Mouse (Mus musculus): ENCODE results near the gene Syt6.
"Not testable (repeated sequence)": the region's sequence is repeated elsewhere in the genome, so short reads cannot be mapped to it uniquely, and the experiment has no call there.

The Syt6 gene

DNA sequence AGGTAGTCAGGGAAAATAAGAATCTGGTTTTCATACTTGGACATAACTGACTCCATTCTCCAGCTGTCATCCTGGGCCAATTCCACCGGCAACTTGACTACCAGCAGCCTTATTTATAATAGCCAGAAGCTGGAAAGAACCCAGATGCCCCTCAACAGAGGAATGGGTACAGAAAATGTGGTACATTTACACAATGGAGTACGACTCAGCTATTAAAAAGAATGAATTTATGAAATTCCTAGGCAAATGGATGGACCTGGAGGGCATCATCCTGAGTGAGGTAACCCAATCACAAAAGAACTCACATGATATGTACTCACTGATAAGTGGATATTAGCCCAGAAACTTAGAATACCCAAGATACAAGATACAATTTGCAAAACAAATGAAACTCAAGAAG lies 70.9 kb downstream of the Syt6 start, which contains the start of gene Atg4a-ps:
Gene Atg4a-ps, minus strand, starts transcription at position 101 of the 400 bp plus-strand sequence.
- DNase-seq (ENCODE audit: extremely low read depth, insufficient read length, low spot score): not testable (repeated sequence)

DNA sequence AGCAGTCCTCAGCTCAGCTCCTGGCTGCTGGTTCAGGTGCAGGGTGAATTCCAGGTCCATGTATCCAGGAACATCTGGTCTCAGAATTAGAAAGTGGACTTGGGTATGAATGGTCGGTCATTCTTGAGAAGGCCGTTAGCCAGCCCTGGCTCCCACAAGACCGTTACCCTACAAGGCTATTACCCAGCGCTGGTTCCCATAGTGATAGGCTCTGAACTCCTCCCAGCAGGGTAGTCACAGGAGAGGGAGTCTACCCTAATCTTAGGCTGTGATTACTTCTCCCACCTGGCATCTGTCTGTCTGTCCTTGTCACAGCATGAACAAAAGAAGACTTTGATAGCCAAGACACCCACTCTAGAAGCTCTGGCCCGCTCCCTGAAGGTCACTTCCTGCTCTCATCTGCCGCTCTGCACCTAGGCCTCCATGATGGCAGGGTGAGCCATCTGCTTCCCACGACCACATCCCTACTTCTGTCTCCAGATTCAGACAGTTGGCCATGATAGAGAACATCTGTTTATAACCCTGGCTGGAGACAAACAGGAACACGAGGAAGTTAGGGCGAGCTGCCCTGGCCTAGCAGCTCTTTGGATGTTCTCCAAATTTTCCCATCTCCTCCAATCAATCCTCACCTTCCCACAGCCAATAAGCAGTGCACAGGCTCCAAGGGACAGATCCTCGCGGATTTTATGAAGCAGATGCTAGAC lies 72.3 kb downstream of the Syt6 start:
- DNase-seq (ENCODE audit: extremely low read depth, insufficient read length, low spot score): no peak

DNA sequence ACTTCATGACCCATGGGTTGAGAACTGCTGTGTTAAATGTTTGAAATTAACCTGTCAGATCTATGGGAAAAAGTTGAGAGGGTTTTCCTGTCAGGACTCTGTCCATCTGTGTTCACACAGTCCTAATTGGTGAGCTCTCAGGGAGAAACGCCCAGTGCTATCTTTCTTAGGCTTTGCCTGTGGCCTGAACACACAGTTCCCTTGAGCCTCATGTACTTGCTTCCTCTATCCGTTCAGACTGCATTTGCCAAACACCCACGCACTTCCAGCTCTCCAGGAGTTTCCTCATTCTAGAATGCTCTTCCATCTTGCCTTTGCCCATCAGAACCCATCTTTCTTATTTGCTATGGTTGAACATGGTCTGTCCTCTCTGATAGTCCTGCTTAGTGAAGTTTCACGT lies 73.5 kb downstream of the Syt6 start:
- no peak for DNase-seq (ENCODE audit: extremely low read depth, insufficient read length, low spot score)

DNA sequence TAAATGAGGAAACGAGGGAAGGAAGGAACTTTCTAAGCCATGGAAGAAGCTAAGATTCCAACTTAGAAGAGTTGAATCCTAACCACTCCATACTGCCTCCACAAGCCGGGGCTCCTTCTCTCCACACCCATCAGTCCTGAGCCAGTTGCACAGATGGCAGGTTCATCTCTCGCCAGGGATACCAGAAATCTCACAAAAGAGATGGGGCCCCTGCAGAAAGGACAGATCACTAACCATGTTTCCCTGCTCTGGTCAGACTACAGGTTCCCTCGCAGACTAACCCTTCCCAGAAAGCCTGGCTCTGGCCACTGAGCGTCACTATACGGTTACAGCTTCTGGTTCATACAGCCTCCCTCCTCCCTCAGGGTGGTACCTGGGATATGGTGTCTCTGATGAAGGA lies 74.7 kb downstream of the Syt6 start:
- no peak for DNase-seq (ENCODE audit: extremely low read depth, insufficient read length, low spot score)

DNA sequence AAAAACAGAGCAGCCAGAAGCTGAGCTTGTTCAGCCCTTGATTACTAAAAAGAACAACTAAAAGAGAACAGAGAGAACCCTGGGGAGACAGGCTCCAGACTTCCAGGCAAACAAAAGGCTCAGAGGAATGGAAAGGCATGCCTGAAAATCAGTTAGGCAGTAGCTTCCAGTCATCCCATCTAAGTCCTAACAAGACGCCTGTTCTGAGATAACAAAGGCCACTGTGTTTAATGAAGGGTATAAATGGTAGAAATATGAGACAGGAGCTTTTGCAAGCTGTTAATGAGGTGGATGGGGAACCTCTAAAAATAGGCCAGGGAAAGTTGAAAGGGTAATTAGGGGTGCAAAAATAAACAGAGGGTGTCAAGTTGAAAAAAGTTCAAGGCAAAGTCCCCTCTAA lies 75.4 kb downstream of the Syt6 start:
- no peak for DNase-seq (ENCODE audit: extremely low read depth, insufficient read length, low spot score)

DNA sequence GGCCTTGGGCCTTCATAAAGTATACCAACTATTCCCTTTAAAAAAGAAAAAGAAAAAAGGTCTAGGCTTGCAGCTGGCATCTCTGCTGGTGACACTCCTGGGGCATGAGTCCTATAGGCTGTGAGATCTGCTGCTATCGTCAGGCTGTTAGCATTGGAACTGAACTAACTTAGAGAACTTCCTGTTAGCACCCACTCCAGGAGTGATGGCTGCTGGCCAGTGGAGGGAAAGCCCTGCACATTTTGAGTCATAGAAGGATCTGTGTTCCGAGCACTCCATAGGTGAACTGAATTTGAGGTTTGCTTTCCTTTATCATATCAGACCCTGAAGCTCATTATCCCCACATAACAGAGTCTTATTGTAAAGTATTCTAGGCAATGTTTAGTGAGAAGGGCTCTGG lies 85.0 kb downstream of the Syt6 start:
- no peak for DNase-seq (ENCODE audit: extremely low read depth, insufficient read length, low spot score)

DNA sequence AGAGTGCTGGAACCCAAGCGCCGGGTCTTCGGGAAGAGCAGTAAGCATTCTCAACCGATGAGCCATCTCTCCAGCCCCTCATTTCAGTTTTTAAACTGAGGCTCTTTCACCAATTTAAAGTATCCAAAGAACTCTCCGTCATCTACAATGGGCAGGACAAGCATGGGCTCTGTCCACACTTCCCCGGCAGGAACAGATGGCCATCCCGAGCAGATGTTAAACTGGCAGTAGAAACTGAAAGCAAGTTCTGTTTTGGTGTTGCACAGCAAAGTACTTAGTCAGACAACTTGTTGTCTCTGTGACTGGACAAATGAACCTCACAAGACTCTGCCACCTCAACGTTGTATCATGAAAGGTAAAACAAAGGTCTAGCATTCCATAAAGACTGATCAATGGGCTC lies 86.7 kb downstream of the Syt6 start:
- no peak for DNase-seq (ENCODE audit: extremely low read depth, insufficient read length, low spot score)

DNA sequence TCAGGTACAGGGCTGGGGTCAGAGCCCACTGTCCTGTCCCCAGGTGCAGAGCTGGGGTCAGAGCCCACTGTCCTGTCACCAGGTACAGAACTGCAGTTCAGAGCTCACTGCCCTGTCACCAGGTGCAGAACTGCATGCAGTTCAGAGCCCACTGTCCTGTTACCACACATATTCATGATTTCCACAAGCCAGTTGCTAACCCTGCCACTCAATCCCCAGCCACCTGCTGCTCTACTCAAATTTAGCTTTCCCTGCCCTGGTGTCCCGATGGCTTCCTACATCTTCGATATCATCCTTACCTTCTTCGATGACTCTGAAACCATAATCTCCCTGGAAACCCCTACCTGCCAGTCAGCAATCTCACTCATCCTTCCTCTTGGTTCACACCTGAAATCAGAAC lies 88.4 kb downstream of the Syt6 start:
- no peak for DNase-seq (ENCODE audit: extremely low read depth, insufficient read length, low spot score)

DNA sequence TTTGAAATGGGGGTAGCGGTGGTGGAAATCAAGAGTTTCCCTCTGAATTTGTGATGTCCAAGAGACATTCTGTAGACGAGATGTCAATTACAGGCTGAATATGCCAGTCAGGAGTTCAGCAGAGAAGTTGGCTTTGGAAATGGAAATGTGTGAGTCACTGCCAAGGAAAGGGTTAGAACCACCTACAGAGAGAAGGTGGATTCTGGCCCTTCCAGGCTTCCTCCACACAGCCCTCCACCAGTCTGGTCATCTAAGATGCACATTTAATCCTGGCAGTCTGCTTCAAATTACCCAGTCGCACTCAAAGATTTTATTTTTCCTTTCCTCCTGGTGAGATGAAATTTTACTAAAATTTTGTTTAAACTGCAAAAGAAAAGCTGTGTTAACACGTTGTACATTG lies 97.1 kb downstream of the Syt6 start:
- no peak for DNase-seq (ENCODE audit: extremely low read depth, insufficient read length, low spot score)

DNA sequence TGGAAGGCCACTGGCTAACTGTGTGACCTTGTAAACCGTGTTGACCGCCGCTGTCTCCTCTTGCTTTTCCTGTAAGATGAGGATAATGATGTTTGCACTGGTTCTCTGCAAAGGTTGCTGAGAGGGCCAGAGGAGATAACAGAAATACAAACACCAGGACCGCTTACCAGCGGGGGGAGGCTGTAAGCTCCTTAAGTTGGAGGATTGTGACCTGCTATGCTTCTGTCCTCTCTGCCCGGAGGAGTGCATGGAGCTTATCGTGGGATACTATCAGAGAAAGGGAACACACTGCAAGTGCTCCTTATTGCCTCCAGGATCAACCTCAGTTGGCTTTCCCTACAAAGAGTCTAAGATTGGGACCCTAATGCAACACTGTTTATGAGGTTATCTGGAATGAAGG lies 97.7 kb downstream of the Syt6 start:
- no peak for DNase-seq (ENCODE audit: extremely low read depth, insufficient read length, low spot score)

DNA sequence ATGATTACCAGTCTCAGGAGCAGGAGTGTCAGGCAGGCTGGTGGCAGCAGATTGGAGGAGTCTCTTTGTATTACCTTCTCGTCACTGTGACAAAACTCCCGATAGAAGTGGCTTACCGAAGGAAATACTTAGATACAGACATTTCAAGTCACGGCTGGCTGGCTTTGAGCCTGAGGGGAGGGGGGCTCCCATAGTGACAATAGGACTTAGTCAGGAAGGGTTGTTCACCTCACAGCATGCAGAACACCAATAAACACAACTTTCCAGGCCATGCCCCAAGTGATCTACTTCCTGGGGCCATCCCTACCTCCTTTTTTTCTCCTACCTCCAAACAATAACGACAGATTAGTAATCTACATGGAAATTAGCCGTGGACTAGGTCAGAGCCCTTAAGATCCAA lies 103.8 kb downstream of the Syt6 start:
- DNase-seq (ENCODE audit: extremely low read depth, insufficient read length, low spot score): no peak

DNA sequence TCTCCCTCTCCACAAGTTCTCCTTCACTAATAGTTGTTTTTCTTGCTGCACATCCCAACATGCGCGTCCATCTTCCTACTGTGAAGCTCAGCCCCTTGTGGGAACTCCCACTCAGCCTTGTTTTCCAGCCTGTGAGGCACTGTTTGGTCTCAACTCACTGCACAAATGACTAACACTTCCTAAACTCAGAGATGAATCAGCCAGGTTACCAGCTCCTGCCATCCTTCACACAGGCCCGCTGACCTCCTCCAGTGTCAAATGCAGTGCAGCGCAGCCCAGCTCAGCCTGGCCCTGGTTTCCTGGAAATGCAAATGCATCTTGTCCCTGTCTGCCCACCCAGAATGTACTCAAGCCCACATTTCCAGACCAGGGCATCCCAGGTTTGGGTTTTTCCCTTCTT lies 107.4 kb downstream of the Syt6 start:
- DNase-seq (ENCODE audit: extremely low read depth, insufficient read length, low spot score): peak; percentile 76

DNA sequence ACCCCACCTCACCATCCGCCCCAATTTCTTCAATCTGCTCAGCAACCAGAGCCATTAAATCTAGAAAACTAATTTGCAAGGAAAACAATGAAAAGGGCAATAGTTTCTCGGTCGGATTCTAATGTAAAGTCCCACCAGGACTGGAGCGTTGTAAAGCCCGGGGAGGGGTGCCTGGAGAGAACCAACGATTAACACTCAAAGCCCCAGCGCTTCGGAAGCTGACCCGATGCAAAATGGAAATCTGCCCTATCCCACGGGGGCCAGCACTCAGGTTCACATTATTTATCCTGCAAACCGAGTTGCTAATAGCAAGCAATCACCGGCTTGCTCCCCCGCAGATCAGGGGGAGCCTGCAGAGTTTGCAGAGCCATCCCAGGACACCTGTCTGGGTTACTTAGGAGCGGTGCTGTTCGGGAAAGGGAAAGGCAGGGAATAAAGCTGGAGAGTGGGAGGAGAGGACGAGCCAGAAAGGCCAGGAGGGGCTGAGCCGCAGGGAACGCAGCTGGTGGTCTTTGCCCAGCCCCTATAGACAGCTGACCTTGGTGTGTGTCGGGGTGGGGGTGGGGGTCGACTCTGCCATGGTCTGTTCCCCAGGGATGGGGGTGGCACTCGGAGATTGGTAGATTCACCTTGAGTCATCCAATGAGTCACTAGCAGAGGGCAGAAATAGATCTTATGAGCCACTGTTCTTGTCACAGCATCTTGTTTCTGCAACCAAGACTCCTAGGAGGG lies 108.4 kb downstream of the Syt6 start:
- DNase-seq (ENCODE audit: extremely low read depth, insufficient read length, low spot score): peak; percentile 92

DNA sequence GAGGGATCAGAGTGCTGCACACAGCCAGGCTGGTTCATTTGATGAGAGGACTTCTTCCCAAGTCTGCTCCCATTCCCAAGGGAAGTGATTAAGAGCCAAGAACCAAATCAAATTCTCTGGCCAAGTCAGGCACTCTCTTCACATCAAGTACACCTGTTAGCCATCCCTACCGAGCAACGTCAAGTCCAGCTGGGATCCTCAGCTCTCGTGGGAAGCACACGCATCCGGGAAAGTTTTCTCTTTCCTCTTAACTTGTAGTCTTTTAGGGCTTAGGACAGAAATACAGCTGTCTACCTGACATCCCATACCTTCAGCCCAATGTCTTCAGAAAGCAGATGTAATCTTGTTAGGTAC lies 108.9 kb downstream of the Syt6 start:
- no peak for DNase-seq (ENCODE audit: extremely low read depth, insufficient read length, low spot score)

DNA sequence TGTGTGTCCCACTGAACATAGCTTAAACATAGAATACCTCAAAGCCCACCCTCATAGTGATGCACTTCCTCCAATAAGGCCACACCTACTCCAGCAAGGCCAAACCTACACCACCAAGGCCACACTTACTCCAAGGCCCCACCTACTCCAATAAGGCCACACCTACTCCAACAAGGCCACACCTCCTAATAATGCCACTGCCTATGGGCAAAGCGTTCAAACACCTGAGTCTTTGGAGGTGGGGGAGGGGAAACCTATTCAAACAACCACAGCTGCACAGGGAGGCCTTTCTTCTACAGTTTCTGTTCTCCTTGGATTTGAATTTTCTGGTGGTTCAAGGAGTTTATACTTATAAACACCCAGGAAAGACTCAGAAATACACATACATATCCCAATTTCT lies 114.0 kb downstream of the Syt6 start:
- no peak for DNase-seq (ENCODE audit: extremely low read depth, insufficient read length, low spot score)

DNA sequence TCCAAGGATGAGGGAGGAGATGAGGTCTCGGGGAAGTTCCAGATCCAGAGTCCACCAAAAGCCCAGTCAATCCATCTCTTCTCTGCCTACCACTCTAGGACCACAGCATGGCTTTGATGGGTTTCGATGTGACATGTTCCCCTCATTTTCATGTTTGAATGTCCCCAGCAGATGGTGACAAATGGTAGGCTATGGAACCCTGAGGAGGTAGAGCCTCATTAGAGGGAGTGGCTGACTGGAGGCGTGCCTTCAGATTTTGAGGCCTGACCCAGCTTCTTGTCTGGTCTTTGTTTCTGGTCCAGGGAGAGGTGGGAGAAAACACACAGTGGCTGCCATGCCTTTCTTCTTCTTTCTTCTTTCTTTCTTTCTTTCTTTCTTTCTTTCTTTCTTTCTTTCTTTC lies 115.5 kb downstream of the Syt6 start:
- DNase-seq (ENCODE audit: extremely low read depth, insufficient read length, low spot score): no peak

Measured in 3134 (cell line).